Mouse (Mus musculus) thymus, adult 2 months (tissue): ENCODE results near the gene Kctd19. TPM values are rescaled to one million over a fixed set of nuclear protein-coding genes. Genes with fewer than 3 reads are reported as not detected.

Experiments
- DNase-seq: peaks from one replicate; pipeline ENCODE4 v3.0.0; 2021
- H3K27ac ChIP-seq: fragments of 200-500 bp; 2 replicates; pipeline ENCODE4 v1.5.1; 2012; ENCODE audit warnings: low read length, control low read depth; ENCODE audit not compliant: control insufficient read depth, insufficient read depth
- H3K27me3 ChIP-seq: fragments of 200-500 bp; 2 replicates; pipeline ENCODE4 v1.6.1; 2012; ENCODE audit warnings: mild to moderate bottlenecking, low read length, moderate library complexity, mixed read lengths; ENCODE audit not compliant: control insufficient read depth, insufficient read depth
- H3K36me3 ChIP-seq: fragments of 200-500 bp; 2 replicates; pipeline ENCODE4 v1.6.1; 2012; ENCODE audit warnings: mild to moderate bottlenecking, low read length, moderate library complexity; ENCODE audit not compliant: control insufficient read depth, insufficient read depth
- H3K4me1 ChIP-seq: fragments of 200-500 bp; replicated peaks from 2 replicates; pipeline ENCODE4 v1.6.1; 2012; ENCODE audit warnings: low read length; ENCODE audit not compliant: control insufficient read depth, insufficient read depth
- H3K4me3 ChIP-seq: fragments of 200-500 bp; 2 replicates; pipeline ENCODE4 v1.5.1; 2012; ENCODE audit warnings: mild to moderate bottlenecking, low read length, control low read depth, moderate library complexity; ENCODE audit not compliant: control insufficient read depth, insufficient read depth
- CTCF ChIP-seq: fragments of 200-500 bp; IDR thresholded peaks from 2 replicates; pipeline ENCODE4 v1.5.1; 2012; ENCODE audit warnings: mild to moderate bottlenecking, control low read depth, low read length, moderate library complexity, borderline replicate concordance; ENCODE audit not compliant: control insufficient read depth, poor library complexity, insufficient read depth; ENCODE audit errors: extremely low read depth
- POLR2A ChIP-seq: fragments of 200-500 bp; IDR thresholded peaks from 2 replicates; pipeline ENCODE4 v1.6.1; 2012; ENCODE audit warnings: mild to moderate bottlenecking, low read length, control low read depth, moderate library complexity; ENCODE audit not compliant: control insufficient read depth, poor library complexity, insufficient read depth; ENCODE audit errors: extremely low read depth
- WGBS: fragments of 180-500 bp; shearing (Covaris S2); methylation state at CpG from one replicate; pipeline ENCODE4 v1.1.7; 2018; 5-methylcytosine and 5-hydroxymethylcytosine counted together
- polyA plus RNA-seq: library from polyadenylated mRNA; depleted of rRNA; stranded (reverse); fragments of >200 nt; gene quantifications from 2 replicates; pipeline ENCODE4 v1.2.3, GENCODE M21; 2012

The Kctd19 gene
- polyA plus RNA-seq, 1 experiment, result 0.07 TPM

- TF ChIP-seq CTCF, result peak; percentile 18; the same call in 1 of the 2 replicates
- TF ChIP-seq POLR2A, result no peak
- H3K27me3 ChIP-seq, result no peaks in the 10 kb centered on the region; the same call in 1 of the 2 replicates
- H3K36me3 ChIP-seq, result no peaks in the 10 kb centered on the region
- H3K4me1 ChIP-seq, result peaks cover 26% of the 10 kb centered on the region
- no peak within 1 kb of the TSS for H3K27ac ChIP-seq
- H3K4me3 ChIP-seq, result peak within 1 kb of the TSS; percentile 61
- WGBS, result under 1% methylated on average over 53 of the region's 53 CpGs
- peak; percentile 89 for DNase-seq
These were observed 65.7 kb downstream of the Kctd19 start, which contains the start of gene Fhod1 for GRCm38 (mm10) chr8:105347428-105348221. Gene Fhod1 (minus strand): TSS chr8:105347953.

DNA sequence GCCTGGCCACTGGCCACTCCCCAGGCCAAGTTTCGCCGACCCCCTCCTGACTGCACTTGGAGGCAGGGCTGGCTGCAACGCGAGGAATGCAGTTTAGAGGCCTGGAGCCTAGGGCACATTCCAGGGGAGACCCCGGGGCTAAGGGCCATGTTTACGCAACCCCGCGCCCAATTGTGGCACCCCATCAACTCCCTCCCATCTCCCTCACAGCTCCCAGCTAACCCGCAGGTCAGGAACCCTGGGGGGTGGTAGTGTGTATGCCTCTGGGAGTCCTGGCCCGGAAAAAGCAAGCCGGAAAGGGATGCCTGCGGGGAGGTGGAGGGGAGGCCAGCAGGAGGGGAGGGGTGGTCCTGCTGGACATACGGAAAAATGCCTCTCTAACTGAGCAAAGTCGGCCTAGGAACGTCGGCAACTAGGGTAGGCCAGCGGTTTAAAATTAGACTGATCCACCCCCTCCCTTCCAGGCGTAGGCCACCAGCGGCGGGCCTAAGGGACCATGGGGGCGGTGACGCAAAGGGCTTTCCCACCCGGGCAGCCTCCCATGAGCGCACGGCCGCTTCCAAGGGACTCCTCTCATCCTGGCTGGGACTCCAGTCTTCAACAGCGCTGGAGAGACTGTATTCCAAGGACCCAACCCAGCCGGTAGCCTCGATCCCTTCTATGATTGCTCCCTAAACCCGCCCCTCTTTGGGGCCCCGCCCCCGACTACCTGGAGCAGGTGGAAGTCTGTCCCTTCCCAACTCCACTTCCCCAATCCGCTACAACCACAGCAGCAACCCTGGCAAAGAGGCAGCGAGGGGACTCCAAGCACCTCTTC, 66.5 kb downstream of the Kctd19 start:
- WGBS, result 16% methylated on average over 34 of the region's 34 CpGs
- no peaks in the 10 kb centered on the region for H3K36me3 ChIP-seq
- H3K4me3 ChIP-seq, result peak overlapping the region; percentile 61
- peaks cover 26% of the 10 kb centered on the region for H3K4me1 ChIP-seq
- H3K27me3 ChIP-seq, result no peaks in the 10 kb centered on the region; the same call in 1 of the 2 replicates
- no peak overlapping the region for H3K27ac ChIP-seq
- peak; percentile 35 for DNase-seq
- TF ChIP-seq CTCF, result no peak
- TF ChIP-seq POLR2A, result no peak

- H3K36me3 ChIP-seq, result no peaks in the 10 kb centered on the region
- H3K4me3 ChIP-seq, result no peak overlapping the region
- DNase-seq, result no peak
- peaks cover 26% of the 10 kb centered on the region for H3K4me1 ChIP-seq
- TF ChIP-seq POLR2A, result no peak
- no peak for TF ChIP-seq CTCF
- no peaks in the 10 kb centered on the region; the same call in 1 of the 2 replicates for H3K27me3 ChIP-seq
- WGBS, result 58% methylated on average over 7 of the region's 7 CpGs
- H3K27ac ChIP-seq, result no peak overlapping the region
These were observed 68.0 kb downstream of the Kctd19 start for GRCm38 (mm10) chr8:105345061-105345975.

DNA sequence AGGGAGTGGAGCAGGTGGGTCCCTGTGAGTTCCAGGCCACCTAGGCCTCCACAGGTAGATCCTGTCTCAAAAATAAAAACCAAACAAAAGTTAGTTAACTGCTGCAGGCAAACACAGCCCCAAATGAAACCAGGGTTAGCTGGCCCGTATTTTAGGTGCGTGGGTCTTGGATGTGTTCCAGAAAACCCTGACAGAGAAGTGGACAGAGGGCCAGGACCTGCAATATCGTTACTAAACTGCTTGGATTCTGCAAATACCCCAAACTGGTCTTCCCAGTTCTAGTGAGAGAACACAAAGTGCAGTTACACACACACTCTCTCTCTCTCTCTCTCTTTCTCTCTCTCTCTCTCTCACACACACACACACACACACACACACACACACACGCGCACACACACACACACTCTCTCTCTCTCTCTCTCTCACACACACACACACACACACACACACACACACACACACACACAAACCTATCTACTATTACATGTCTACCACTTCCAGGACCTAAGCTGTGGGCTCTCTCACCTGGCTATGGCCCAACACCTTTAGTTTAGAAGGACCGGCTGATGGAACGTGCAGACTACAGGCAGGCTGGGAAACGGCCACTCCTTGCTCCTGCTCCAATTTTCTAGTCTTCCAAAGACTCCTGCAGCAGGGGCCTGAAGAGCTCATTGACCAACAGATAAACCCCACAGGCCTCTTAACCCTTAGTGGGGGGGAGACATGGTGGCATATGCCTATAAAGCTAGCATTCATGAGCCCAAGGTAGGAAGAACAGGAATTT, 69.3 kb downstream of the Kctd19 start:
- Histone ChIP-seq H3K36me3 (no peaks in the 10 kb centered on the region), H3K27ac (no peak overlapping the region), H3K4me3 (no peak overlapping the region), H3K27me3 (no peaks in the 10 kb centered on the region; the same call in 1 of the 2 replicates), H3K4me1 (peaks cover 20% of the 10 kb centered on the region)
- TF ChIP-seq CTCF (no peak), POLR2A (no peak)
- 95% methylated on average over 8 of the region's 8 CpGs for WGBS
- DNase-seq, result no peak

DNA sequence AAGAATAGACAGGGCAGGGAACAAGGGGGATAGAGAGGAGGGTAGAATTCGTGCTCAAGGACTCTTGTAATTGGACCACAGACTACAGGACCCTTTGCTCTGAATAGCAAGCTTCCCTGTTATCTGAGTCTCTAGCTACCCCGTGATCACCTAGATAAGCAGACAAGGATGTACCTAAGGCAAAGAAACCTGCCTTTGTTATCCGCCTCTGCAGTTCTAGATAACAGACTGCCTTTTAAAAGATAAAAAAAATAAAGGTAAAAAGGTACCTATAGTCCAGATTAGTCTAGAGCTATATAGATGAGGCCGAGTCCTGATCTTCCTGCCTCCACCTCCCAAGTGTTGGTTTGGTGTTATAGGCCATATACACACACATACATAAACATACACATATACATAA, 70.5 kb downstream of the Kctd19 start:
- H3K4me3 ChIP-seq, result no peak overlapping the region
- WGBS, result 91% methylated on average over 4 of the region's 4 CpGs
- TF ChIP-seq POLR2A (no peak), CTCF (no peak)
- DNase-seq, result no peak
- H3K27me3 ChIP-seq, result no peaks in the 10 kb centered on the region
- no peaks in the 10 kb centered on the region for H3K36me3 ChIP-seq
- H3K4me1 ChIP-seq, result peaks cover 14% of the 10 kb centered on the region
- no peak overlapping the region for H3K27ac ChIP-seq
